Mouse (Mus musculus) intestine, embryonic 14.5 days (tissue): ENCODE measurements around the gene Kirrel3. TPM values are rescaled to one million over a fixed set of nuclear protein-coding genes. Genes with fewer than 3 reads are reported as not detected.

Experiments used
- ATAC-seq: fragments of 200-750 bp; cut with Nextera tagmentation; replicated peaks from 2 replicates; pipeline ENCODE4 v1.8.0; 2017; ENCODE audit warnings: low read depth, moderate number of reproducible peaks, moderate TSS enrichment, moderate library complexity; ENCODE audit not compliant: low FRiP score, low TSS enrichment
- DNase-seq: peaks from one replicate; pipeline ENCODE4 v3.0.0-alpha.2; 2018; ENCODE audit warnings: low spot score
- H3K27ac ChIP-seq: fragments of 300-500 bp; sonication (generic); 2 replicates; pipeline ENCODE4 v1.5.1; 2014; ENCODE audit warnings: low read depth, mild to moderate bottlenecking, control low read depth
- H3K27me3 ChIP-seq: fragments of 300-500 bp; sonication (generic); replicated peaks from 2 replicates; pipeline ENCODE4 v1.6.1; 2014; ENCODE audit warnings: low read length, control low read depth; ENCODE audit not compliant: control insufficient read depth, insufficient read depth
- H3K36me3 ChIP-seq: fragments of 300-500 bp; sonication (generic); 2 replicates; pipeline ENCODE4 v1.6.1; 2014; ENCODE audit warnings: low read length, control low read depth; ENCODE audit not compliant: control insufficient read depth, insufficient read depth
- H3K4me1 ChIP-seq: fragments of 300-500 bp; sonication (generic); replicated peaks from 2 replicates; pipeline ENCODE4 v1.6.1; 2014; ENCODE audit warnings: low read length, control low read depth, mixed read lengths; ENCODE audit not compliant: control insufficient read depth, insufficient read depth
- H3K4me2 ChIP-seq: fragments of 300-500 bp; sonication (generic); 2 replicates; pipeline ENCODE4 v1.6.1; 2014; ENCODE audit warnings: low read length
- H3K4me3 ChIP-seq: fragments of 300-500 bp; sonication (generic); 2 replicates; pipeline ENCODE4 v1.5.1; 2014; ENCODE audit warnings: low read depth, low read length, control low read depth, mixed read lengths
- H3K9ac ChIP-seq: fragments of 300-500 bp; sonication (generic); 2 replicates; pipeline ENCODE4 v1.6.1; 2014; ENCODE audit warnings: mild to moderate bottlenecking, low read length
- H3K9me3 ChIP-seq: fragments of 300-500 bp; sonication (generic); 2 replicates; pipeline ENCODE4 v1.6.1; 2016; ENCODE audit warnings: low read length, control low read depth; ENCODE audit not compliant: control insufficient read depth
- WGBS: fragments of 180-500 bp; shearing (Covaris S2); extraction: QIAGEN DNeasy Blood & Tissue Kit; methylation state at CpG from one replicate; pipeline ENCODE4 v1.1.7; 2014; 5-methylcytosine and 5-hydroxymethylcytosine counted together
- polyA plus RNA-seq: library from polyadenylated mRNA; unstranded; fragments of >200 nt; fragmentation: Nextera tagmentation; extraction: Ambion mirVana; gene quantifications from 2 replicates; pipeline ENCODE4 v1.2.1, GENCODE M21; 2014

Gene Kirrel3
- polyA plus RNA-seq, 1 experiment from 2014 or later = 3.2 TPM

GRCm38 (mm10) chr9:34901888-34902287 is 416.2 kb downstream of the Kirrel3 start:
- ATAC-seq = no peak
- Histone ChIP-seq H3K4me3 (no peak overlapping the region), H3K27ac (no peak overlapping the region), H3K4me1 (no peaks in the 10 kb centered on the region), H3K9ac (no peak overlapping the region), H3K9me3 (no peaks in the 10 kb centered on the region), H3K4me2 (no peak overlapping the region), H3K27me3 (no peaks in the 10 kb centered on the region), H3K36me3 (no peaks in the 10 kb centered on the region)
- WGBS = 63% methylated on average over 2 of the region's 2 CpGs
- no peak for DNase-seq

DNA sequence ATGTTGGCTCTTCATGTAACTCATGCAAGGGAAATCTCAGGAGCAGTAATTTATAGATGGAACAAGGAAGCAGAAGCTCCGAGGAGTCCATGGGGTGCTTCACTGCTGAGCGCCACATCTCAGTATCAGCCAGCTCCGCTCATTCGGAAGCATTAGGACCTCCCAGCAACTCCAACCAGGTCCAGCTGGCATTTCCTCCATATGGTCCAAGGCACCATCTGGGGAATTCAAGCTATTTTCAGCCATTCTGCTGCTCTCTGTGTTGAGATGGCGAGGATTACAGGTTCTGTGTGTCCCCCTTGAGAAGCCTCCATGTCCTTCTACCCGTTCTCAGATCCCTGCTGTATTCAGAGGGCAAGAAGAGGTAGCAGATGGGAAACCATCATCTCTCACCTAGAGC is 419.5 kb downstream of the Kirrel3 start:
- Histone ChIP-seq H3K9ac (no peak overlapping the region), H3K4me3 (no peak overlapping the region), H3K4me1 (no peaks in the 10 kb centered on the region), H3K27ac (no peak overlapping the region), H3K36me3 (no peaks in the 10 kb centered on the region), H3K27me3 (no peaks in the 10 kb centered on the region), H3K4me2 (no peak overlapping the region), H3K9me3 (no peaks in the 10 kb centered on the region)
- no peak for ATAC-seq
- DNase-seq = no peak
- 91% methylated on average over 6 of the region's 6 CpGs for WGBS

DNA sequence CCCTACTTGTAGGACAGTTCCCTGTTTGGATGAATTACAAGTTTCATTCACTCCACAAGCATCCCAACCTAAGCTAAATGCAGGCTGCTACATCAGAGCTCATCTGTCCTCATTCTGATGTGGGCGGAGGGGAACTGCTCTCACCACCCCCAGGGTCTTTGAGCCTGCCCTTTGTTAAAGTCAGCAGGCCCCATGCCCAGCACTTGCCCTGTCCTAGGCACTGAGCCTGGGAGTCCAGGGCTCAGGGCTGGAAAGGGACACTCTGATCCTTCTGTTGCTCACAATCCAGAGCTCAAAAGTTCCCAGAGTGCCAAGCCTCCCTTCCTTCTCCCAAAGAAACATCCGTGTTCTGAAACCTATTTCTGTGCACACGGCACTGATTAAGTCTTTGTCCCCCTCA is 422.3 kb downstream of the Kirrel3 start:
- Histone ChIP-seq H3K4me2 (no peak overlapping the region), H3K27me3 (no peaks in the 10 kb centered on the region), H3K4me1 (no peaks in the 10 kb centered on the region), H3K9me3 (no peaks in the 10 kb centered on the region), H3K27ac (no peak overlapping the region), H3K4me3 (no peak overlapping the region), H3K36me3 (no peaks in the 10 kb centered on the region), H3K9ac (no peak overlapping the region)
- ATAC-seq (no peak), DNase-seq (no peak)
- 76% methylated on average over 3 of the region's 3 CpGs for WGBS

DNA sequence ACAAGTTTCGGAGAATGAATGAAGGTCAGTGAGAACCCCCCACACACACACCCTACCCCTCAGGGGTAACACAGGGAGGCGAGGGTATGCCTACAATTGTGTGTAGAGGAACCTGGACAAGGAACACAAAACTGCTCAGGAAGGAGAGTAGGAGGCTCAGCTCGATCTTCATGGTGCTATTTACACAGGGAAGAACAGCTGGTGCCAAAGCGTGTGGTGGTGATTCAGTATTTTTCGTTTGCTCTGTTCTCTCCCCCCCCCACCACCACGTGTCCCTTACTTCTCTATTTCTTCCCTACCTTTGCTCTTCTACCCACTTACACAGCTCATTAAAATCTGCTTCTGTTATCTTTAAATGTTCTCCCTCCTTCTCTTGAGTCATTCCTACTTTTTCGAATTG is 426.1 kb downstream of the Kirrel3 start:
- H3K9ac ChIP-seq = no peak overlapping the region
- DNase-seq = no peak
- no peaks in the 10 kb centered on the region for H3K9me3 ChIP-seq
- H3K27ac ChIP-seq = no peak overlapping the region
- H3K36me3 ChIP-seq = no peaks in the 10 kb centered on the region
- 79% methylated on average over 7 of the region's 7 CpGs for WGBS
- H3K27me3 ChIP-seq = no peaks in the 10 kb centered on the region
- H3K4me3 ChIP-seq = no peak overlapping the region
- no peak for ATAC-seq
- no peaks in the 10 kb centered on the region for H3K4me1 ChIP-seq
- no peak overlapping the region for H3K4me2 ChIP-seq

GRCm38 (mm10) chr9:34912273-34912972 is 426.7 kb downstream of the Kirrel3 start:
- ATAC-seq = no peak
- Histone ChIP-seq H3K27ac (no peak overlapping the region), H3K27me3 (no peaks in the 10 kb centered on the region), H3K9me3 (no peaks in the 10 kb centered on the region), H3K9ac (no peak overlapping the region), H3K4me3 (no peak overlapping the region), H3K4me2 (no peak overlapping the region), H3K36me3 (no peaks in the 10 kb centered on the region), H3K4me1 (no peaks in the 10 kb centered on the region)
- 90% methylated on average over 2 of the region's 2 CpGs for WGBS
- DNase-seq = no peak

DNA sequence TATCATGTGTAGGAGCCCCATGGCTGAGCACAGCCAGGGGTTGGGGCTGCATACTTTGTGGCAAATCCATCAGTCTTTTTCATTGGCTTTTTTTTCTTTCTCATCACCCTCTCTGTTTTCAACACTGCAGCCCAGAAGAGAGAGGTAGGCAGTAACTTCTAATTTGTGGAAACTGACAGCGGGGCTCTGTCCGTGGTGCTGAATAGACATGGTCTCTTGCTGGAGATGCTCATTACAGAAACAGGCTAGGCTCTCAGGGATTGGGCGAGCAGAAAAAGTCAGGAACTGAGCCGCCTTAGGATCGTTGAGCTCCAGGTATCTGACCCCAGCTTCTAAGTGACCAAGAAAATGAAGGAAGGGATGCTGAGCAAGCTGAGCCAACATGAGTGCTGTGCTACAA is 427.3 kb downstream of the Kirrel3 start:
- Histone ChIP-seq H3K36me3 (no peaks in the 10 kb centered on the region), H3K4me2 (no peak overlapping the region), H3K4me3 (no peak overlapping the region), H3K9me3 (no peaks in the 10 kb centered on the region), H3K4me1 (no peaks in the 10 kb centered on the region), H3K27ac (no peak overlapping the region), H3K27me3 (no peaks in the 10 kb centered on the region), H3K9ac (no peak overlapping the region)
- ATAC-seq (no peak), DNase-seq (peak; percentile 90)
- WGBS = 5% methylated on average over 5 of the region's 5 CpGs

GRCm38 (mm10) chr9:34918976-34919375 is 433.3 kb downstream of the Kirrel3 start:
- 90% methylated on average over 5 of the region's 5 CpGs for WGBS
- DNase-seq = no peak

DNA sequence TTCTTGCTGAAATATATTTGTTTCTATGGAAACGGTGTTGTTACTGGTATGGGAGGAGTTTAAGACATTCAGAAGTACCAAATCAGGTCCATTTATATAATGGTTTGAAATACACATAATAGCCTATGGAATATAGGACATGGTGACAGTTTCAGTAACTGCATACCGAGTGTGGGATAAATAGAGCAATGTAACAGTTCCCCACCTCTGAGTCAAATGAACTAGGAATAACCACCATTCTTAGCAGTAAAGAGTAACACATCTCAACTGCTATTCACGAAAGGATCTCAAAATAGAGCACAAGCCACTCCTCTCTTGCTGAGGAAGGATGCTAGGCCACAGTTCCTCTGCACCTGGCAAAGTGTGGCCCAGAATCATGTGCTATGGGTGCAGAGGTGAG is 434.4 kb downstream of the Kirrel3 start:
- no peak overlapping the region for H3K9ac ChIP-seq
- H3K4me3 ChIP-seq = no peak overlapping the region
- H3K27ac ChIP-seq = no peak overlapping the region
- no peaks in the 10 kb centered on the region for H3K27me3 ChIP-seq
- no peak overlapping the region for H3K4me2 ChIP-seq
- DNase-seq = no peak
- no peak for ATAC-seq
- no peaks in the 10 kb centered on the region for H3K4me1 ChIP-seq
- no peaks in the 10 kb centered on the region for H3K9me3 ChIP-seq
- H3K36me3 ChIP-seq = no peaks in the 10 kb centered on the region
- 65% methylated on average over 3 of the region's 3 CpGs for WGBS

More at GRCm38 (mm10) chr9:34918976-34919375, 433.3 kb downstream of the Kirrel3 start:
- Histone ChIP-seq H3K9me3 (no peaks in the 10 kb centered on the region), H3K27me3 (no peaks in the 10 kb centered on the region), H3K4me2 (no peak overlapping the region), H3K9ac (no peak overlapping the region), H3K27ac (no peak overlapping the region), H3K4me3 (no peak overlapping the region), H3K36me3 (no peaks in the 10 kb centered on the region), H3K4me1 (no peaks in the 10 kb centered on the region)
- ATAC-seq = no peak

- Histone ChIP-seq H3K4me1 (no peaks in the 10 kb centered on the region), H3K4me3 (no peak overlapping the region), H3K36me3 (no peaks in the 10 kb centered on the region), H3K27ac (no peak overlapping the region), H3K9ac (no peak overlapping the region), H3K9me3 (no peaks in the 10 kb centered on the region), H3K27me3 (no peaks in the 10 kb centered on the region), H3K4me2 (no peak overlapping the region)
- 86% methylated on average over 1 of the region's 1 CpGs for WGBS
- ATAC-seq (no peak), DNase-seq (no peak)
Measured at GRCm38 (mm10) chr9:34921941-34922340, 436.2 kb downstream of the Kirrel3 start.
